Mouse (Mus musculus) neural tube, embryonic 11.5 days (tissue): ENCODE data around the gene Rnf144b. TPM values are rescaled to one million over a fixed set of nuclear protein-coding genes. Genes with fewer than 3 reads are reported as not detected.
A peak's percentile ranks its signal among the peaks of the same experiment; 100 is the strongest.

ENCODE experiments used
- ATAC-seq: fragments of 200-750 bp; cut with Nextera tagmentation; 2 replicates; pipeline ENCODE4 v1.8.0; 2017; ENCODE audit warnings: moderate number of reproducible peaks, mild to moderate bottlenecking, moderate TSS enrichment, moderate library complexity; ENCODE audit not compliant: insufficient read depth, low FRiP score, low TSS enrichment
- DNase-seq: peaks from one replicate; pipeline ENCODE4 v3.0.0-alpha.2; 2015; ENCODE audit warnings: low spot score
- H3K27ac ChIP-seq: fragments of 300-500 bp; sonication (generic); 2 replicates; pipeline ENCODE4 v1.5.1; 2014; ENCODE audit warnings: low read depth, mild to moderate bottlenecking, low read length
- H3K27me3 ChIP-seq: fragments of 300-500 bp; sonication (generic); 2 replicates; pipeline ENCODE4 v1.6.1; 2014; ENCODE audit warnings: mild to moderate bottlenecking, low read length, mixed read lengths; ENCODE audit not compliant: control insufficient read depth, insufficient read depth
- H3K36me3 ChIP-seq: fragments of 300-500 bp; sonication (generic); 2 replicates; pipeline ENCODE4 v1.6.1; 2014; ENCODE audit warnings: mild to moderate bottlenecking, low read length, moderate library complexity, mixed read lengths; ENCODE audit not compliant: control insufficient read depth, insufficient read depth
- H3K4me1 ChIP-seq: fragments of 300-500 bp; sonication (generic); 2 replicates; pipeline ENCODE4 v1.6.1; 2014; ENCODE audit warnings: low read length, mixed read lengths; ENCODE audit not compliant: control insufficient read depth, insufficient read depth
- H3K4me2 ChIP-seq: fragments of 300-500 bp; sonication (generic); 2 replicates; pipeline ENCODE4 v1.6.1; 2014; ENCODE audit warnings: low read depth, mild to moderate bottlenecking, moderate library complexity
- H3K4me3 ChIP-seq: fragments of 300-500 bp; sonication (generic); 2 replicates; pipeline ENCODE4 v1.5.1; 2014; ENCODE audit warnings: low read depth, low read length
- H3K9ac ChIP-seq: fragments of 300-500 bp; sonication (generic); 2 replicates; pipeline ENCODE4 v1.6.1; 2014; ENCODE audit warnings: mild to moderate bottlenecking, low read length
- H3K9me3 ChIP-seq: fragments of 300-500 bp; sonication (generic); 2 replicates; pipeline ENCODE4 v1.6.1; 2016; ENCODE audit warnings: low read length; ENCODE audit not compliant: control insufficient read depth
- WGBS: fragments of 180-500 bp; shearing (Covaris S2); extraction: QIAGEN DNeasy Blood & Tissue Kit; methylation state at CpG from one replicate; pipeline ENCODE4 v1.1.7; 2014; 5-methylcytosine and 5-hydroxymethylcytosine counted together
- polyA plus RNA-seq: library from polyadenylated mRNA; unstranded; fragments of >200 nt; fragmentation: Nextera tagmentation; extraction: Ambion mirVana; gene quantifications from 2 replicates; pipeline ENCODE4 v1.2.1, GENCODE M21; 2014

Gene Rnf144b
- polyA plus RNA-seq, 1 experiment from 2014 or later, result 2.4 TPM

GRCm38 (mm10) chr13:47134836-47135235 lies 12.4 kb downstream of the Rnf144b start:
- H3K9me3 ChIP-seq, result no peaks in the 10 kb centered on the region
- H3K4me1 ChIP-seq, result no peaks in the 10 kb centered on the region
- DNase-seq, result no peak
- H3K4me3 ChIP-seq, result no peak overlapping the region
- no peak overlapping the region for H3K9ac ChIP-seq
- no peaks in the 10 kb centered on the region for H3K27me3 ChIP-seq
- no peak for ATAC-seq
- WGBS, result 92% methylated on average over 7 of the region's 7 CpGs
- H3K4me2 ChIP-seq, result no peak overlapping the region
- no peak overlapping the region for H3K27ac ChIP-seq
- H3K36me3 ChIP-seq, result no peaks in the 10 kb centered on the region

- no peaks in the 10 kb centered on the region for H3K36me3 ChIP-seq
- H3K4me2 ChIP-seq, result no peak overlapping the region
- no peaks in the 10 kb centered on the region for H3K4me1 ChIP-seq
- ATAC-seq, result no peak
- no peak overlapping the region for H3K9ac ChIP-seq
- no peak for DNase-seq
- no peak overlapping the region for H3K27ac ChIP-seq
- H3K27me3 ChIP-seq, result no peaks in the 10 kb centered on the region
- 91% methylated on average over 7 of the region's 7 CpGs for WGBS
- no peak overlapping the region for H3K4me3 ChIP-seq
- H3K9me3 ChIP-seq, result no peaks in the 10 kb centered on the region
Measured at GRCm38 (mm10) chr13:47135741-47136140, 13.3 kb downstream of the Rnf144b start.

- no peaks in the 10 kb centered on the region for H3K9me3 ChIP-seq
- H3K27ac ChIP-seq, result no peak overlapping the region
- no peak overlapping the region for H3K4me3 ChIP-seq
- ATAC-seq (no peak), DNase-seq (no peak)
- H3K9ac ChIP-seq, result no peak overlapping the region
- 86% methylated on average over 6 of the region's 6 CpGs for WGBS
- H3K27me3 ChIP-seq, result no peaks in the 10 kb centered on the region
- H3K36me3 ChIP-seq, result no peaks in the 10 kb centered on the region
- no peak overlapping the region for H3K4me2 ChIP-seq
- no peaks in the 10 kb centered on the region for H3K4me1 ChIP-seq
Measured at GRCm38 (mm10) chr13:47142764-47143163, 20.3 kb downstream of the Rnf144b start.

GRCm38 (mm10) chr13:47145939-47146338 lies 23.5 kb downstream of the Rnf144b start:
- no peak for ATAC-seq
- no peak for DNase-seq
- 74% methylated on average over 9 of the region's 9 CpGs for WGBS
- Histone ChIP-seq H3K9me3 (no peaks in the 10 kb centered on the region), H3K4me1 (no peaks in the 10 kb centered on the region), H3K27me3 (no peaks in the 10 kb centered on the region), H3K9ac (no peak overlapping the region), H3K27ac (no peak overlapping the region), H3K4me3 (no peak overlapping the region), H3K36me3 (no peaks in the 10 kb centered on the region), H3K4me2 (no peak overlapping the region)

- no peaks in the 10 kb centered on the region for H3K4me1 ChIP-seq
- no peak overlapping the region for H3K9ac ChIP-seq
- no peak for DNase-seq
- H3K9me3 ChIP-seq, result no peaks in the 10 kb centered on the region
- no peaks in the 10 kb centered on the region for H3K27me3 ChIP-seq
- no peak overlapping the region for H3K4me3 ChIP-seq
- WGBS, result 76% methylated on average over 7 of the region's 7 CpGs
- no peaks in the 10 kb centered on the region for H3K36me3 ChIP-seq
- H3K4me2 ChIP-seq, result no peak overlapping the region
- ATAC-seq, result no peak
- H3K27ac ChIP-seq, result no peak overlapping the region
Measured at GRCm38 (mm10) chr13:47146388-47146787, 23.9 kb downstream of the Rnf144b start.

- H3K9me3 ChIP-seq, result no peaks in the 10 kb centered on the region
- ATAC-seq, result no peak
- no peak overlapping the region for H3K4me3 ChIP-seq
- no peak for DNase-seq
- H3K4me1 ChIP-seq, result no peaks in the 10 kb centered on the region
- no peaks in the 10 kb centered on the region for H3K27me3 ChIP-seq
- H3K27ac ChIP-seq, result no peak overlapping the region
- no peak overlapping the region for H3K4me2 ChIP-seq
- H3K36me3 ChIP-seq, result no peaks in the 10 kb centered on the region
- H3K9ac ChIP-seq, result no peak overlapping the region
- WGBS, result 73% methylated on average over 11 of the region's 11 CpGs
Measured at GRCm38 (mm10) chr13:47148573-47148972, 26.1 kb downstream of the Rnf144b start.

- WGBS, result 93% methylated on average over 10 of the region's 10 CpGs
- Histone ChIP-seq H3K27me3 (no peaks in the 10 kb centered on the region), H3K9me3 (no peaks in the 10 kb centered on the region), H3K4me2 (no peak overlapping the region), H3K36me3 (no peaks in the 10 kb centered on the region), H3K27ac (no peak overlapping the region), H3K4me3 (no peak overlapping the region), H3K9ac (no peak overlapping the region), H3K4me1 (no peaks in the 10 kb centered on the region)
- no peak for ATAC-seq
- DNase-seq, result no peak
Measured at GRCm38 (mm10) chr13:47149993-47150392, 27.5 kb downstream of the Rnf144b start.

GRCm38 (mm10) chr13:47151060-47151459 lies 28.6 kb downstream of the Rnf144b start:
- no peak overlapping the region for H3K27ac ChIP-seq
- no peak overlapping the region for H3K9ac ChIP-seq
- H3K27me3 ChIP-seq, result no peaks in the 10 kb centered on the region
- H3K4me3 ChIP-seq, result no peak overlapping the region
- ATAC-seq, result no peak
- H3K9me3 ChIP-seq, result no peaks in the 10 kb centered on the region
- no peak for DNase-seq
- 91% methylated on average over 14 of the region's 14 CpGs for WGBS
- no peaks in the 10 kb centered on the region for H3K36me3 ChIP-seq
- H3K4me2 ChIP-seq, result no peak overlapping the region
- H3K4me1 ChIP-seq, result no peaks in the 10 kb centered on the region

- peak; percentile 59 for DNase-seq
- Histone ChIP-seq H3K27ac (no peak overlapping the region), H3K27me3 (no peaks in the 10 kb centered on the region), H3K4me2 (no peak overlapping the region), H3K4me1 (no peaks in the 10 kb centered on the region), H3K9ac (no peak overlapping the region), H3K36me3 (no peaks in the 10 kb centered on the region), H3K9me3 (no peaks in the 10 kb centered on the region), H3K4me3 (no peak overlapping the region)
- 30% methylated on average over 7 of the region's 7 CpGs for WGBS
- no peak for ATAC-seq
Measured at GRCm38 (mm10) chr13:47152390-47152789, 29.9 kb downstream of the Rnf144b start.
